Mouse (Mus musculus): ENCODE measurements around the gene Ywhah.
A peak's percentile ranks its signal among the peaks of the same experiment; 100 is the strongest.
"Not testable (repeated sequence)": the region's sequence is repeated elsewhere in the genome, so short reads cannot be mapped to it uniquely, and the experiment has no call there.

Gene Ywhah

GRCm38 (mm10) chr5:33011132-33012106 lies 7.2 kb upstream of the Ywhah start:
- DNase-seq (ENCODE audit: low read depth), result no peak

GRCm38 (mm10) chr5:33014096-33014495 lies 4.5 kb upstream of the Ywhah start:
- DNase-seq (ENCODE audit: low read depth), result no peak

DNA sequence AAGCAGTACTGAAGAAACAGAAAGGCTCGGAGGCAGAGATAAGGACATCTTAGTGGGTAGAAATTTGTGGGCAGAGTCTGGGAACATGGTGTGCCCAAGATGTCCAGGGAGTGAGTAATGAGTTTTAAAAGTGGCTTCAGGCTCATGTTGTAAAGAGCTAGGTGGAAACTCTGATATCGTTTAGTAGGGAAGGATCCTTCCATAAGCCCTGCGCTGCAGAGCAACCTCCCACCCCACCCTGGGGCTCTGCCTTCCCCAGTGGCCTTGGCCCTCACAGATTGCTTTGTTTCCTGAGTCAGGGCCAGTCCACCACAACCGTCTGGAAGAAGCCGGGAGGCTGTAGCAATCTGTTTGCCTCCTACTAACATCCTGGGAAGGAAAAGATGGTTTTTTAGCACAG lies 3.0 kb upstream of the Ywhah start:
- no peak for DNase-seq (ENCODE audit: low read depth)

- no peak for DNase-seq (ENCODE audit: low read depth)
Observed at GRCm38 (mm10) chr5:33018189-33018560, 441 bp upstream of the Ywhah start.

- DNase-seq (ENCODE audit: low read depth), result no peak
Observed at GRCm38 (mm10) chr5:33019426-33019821, 808 bp downstream of the Ywhah start.

DNA sequence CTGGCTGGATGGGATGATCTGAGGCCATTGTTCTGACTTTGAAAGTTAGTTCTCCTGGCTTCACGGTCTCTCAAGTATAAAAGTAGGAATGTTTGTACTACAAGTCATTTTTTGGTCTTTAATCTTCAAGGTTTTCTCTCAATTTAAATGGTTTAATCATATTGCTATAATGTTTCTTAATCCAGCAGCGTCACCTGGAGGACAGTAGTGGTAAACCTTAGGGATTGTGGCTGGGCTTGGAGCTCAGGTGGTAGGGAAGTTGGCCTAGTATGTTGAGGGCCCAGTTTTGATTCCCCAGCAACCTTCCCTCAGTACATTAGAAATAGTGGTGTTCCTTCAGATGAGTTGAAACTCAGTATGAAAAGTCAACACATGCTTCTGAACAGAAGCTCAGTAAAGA lies 3.0 kb downstream of the Ywhah start:
- peak; percentile 77 for DNase-seq (ENCODE audit: low read depth)

DNA sequence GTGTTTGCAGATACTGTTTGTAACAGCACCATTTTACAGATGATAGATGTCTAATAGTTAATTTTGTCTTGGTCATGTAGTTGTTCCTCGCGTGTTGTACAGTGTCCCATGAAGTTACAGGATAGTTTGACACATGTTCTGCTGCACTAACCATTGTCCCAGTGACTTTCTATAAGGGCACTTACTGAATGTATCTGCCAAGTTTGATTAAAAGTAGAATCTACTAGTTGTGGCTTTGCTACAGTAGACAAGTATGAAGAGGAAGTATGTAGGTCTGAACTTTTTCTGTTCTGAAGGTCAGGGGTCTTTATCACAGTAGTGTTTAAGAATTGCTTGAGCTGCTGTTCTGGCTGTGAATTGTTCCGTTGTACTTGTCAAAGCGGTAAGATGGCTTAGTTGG lies 4.7 kb downstream of the Ywhah start:
- DNase-seq (ENCODE audit: low read depth), result no peak

DNA sequence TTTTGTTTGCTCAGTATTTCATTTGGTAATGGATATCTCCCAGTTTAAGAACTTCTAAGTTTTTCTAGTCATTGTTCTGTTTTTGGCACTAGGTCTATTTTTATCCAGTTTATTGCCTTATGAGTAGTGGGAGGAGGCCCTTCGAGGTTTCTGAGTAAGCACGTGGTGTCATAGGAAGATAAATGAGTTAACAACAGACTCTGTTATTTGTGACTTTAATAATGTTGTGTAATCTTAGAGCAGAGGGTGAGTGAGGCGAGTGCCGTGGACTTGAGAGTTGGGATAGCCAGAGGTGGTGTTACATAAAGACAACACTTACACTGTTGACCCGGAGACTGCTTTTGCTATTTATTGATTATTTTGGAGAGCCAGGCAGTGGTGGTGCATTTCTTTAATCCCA lies 5.9 kb downstream of the Ywhah start:
- DNase-seq (ENCODE audit: low read depth), result no peak

DNA sequence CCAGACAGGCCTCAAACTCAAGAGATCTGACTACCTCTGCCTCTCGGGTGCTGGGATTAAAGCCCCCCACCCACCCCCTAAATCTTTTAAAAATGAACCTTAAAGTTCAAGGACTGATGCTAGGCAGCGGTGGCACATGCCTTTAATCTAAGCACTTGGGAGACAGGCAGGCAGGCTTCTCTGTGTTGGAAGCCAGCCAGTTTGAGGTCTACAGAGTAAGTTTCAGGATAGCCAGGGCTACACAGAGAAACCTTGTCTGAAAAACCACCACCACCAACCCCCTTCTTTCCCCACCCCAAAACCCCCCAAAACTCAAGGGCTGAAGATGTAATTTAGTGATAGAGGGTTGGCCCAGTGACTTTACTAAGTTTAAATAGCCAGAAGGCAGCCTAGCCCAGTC lies 10.0 kb downstream of the Ywhah start:
- no peak for DNase-seq (ENCODE audit: low read depth)

DNA sequence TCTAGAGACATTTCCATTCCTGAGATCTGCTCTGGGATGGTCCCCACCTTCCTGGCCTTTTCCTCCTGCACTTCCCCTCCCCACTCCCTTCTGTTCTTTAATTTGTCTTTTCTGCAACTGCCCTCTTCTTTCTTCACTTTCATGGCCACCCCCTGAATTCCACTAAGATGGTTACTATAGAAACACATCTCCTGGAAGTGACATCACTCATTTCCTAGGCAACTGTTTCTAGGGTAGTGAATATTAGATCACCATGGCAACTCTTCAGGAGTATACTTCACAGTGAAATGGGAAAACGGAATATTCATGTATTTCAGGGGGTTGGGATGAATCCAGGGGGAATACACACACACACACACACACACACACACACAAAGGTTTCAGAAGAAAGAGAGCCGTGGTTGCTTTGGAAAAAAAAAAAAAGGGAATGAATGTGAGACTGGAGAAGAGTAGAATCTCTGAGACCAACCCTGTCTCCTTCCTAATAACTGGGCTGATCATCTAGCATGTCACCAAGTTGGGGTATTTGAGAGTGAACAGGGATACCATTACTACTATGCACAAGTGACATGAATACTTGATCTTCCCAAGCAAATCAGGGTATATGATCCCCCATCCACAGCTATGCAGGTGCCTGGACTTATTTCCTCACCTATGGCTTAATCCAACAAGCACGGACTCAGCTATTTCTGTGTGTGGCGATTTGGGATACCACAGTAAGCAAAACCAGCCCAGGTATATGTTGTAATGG lies 12.0 kb downstream of the Ywhah start:
- DNase-seq (ENCODE audit: low read depth), result no peak

GRCm38 (mm10) chr5:33032036-33032773 lies 13.6 kb downstream of the Ywhah start:
- no peak for DNase-seq (ENCODE audit: low read depth)

- DNase-seq (ENCODE audit: low read depth), result peak; percentile 90
Observed at GRCm38 (mm10) chr5:33033121-33033520, 14.5 kb downstream of the Ywhah start.

DNA sequence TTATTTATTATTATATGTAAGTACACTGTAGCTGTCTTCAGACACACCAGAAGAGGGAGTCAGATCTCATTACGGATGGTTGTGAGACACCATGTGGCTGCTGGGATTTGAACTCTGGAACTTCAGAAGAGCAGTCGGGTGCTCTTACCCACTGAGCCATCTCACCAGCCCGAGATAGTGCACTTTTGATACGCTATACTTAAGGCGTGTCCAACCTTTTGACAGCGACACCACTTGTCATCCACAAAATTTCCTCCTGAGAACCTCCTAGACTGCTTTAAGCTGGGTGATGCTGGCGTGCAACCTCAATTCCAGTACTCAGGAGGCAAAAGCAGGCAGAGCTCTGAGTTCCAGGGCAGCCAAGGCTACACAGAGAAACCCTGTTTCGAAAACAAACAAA lies 15.0 kb downstream of the Ywhah start:
- not testable (repeated sequence) for DNase-seq (ENCODE audit: low read depth)

DNA sequence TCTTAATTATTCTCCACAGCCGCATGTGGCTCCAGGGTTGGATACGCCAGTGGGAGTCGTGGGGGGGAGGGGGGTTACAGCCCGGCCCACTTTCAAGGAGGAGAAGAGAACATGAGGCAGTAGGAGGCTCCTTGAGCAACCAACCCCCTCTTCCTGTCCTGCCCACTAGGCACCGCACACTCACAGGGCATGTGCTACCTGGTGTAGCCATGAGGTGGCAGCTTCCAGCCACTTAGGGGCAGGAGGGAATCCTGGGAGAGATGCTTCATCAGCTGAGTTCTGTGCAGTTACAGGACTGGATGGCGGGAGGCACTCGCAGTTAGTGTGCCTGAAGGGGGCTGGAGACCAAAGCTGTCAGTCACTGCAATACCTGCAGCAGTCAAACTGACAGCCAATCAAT lies 15.5 kb downstream of the Ywhah start:
- DNase-seq (ENCODE audit: low read depth), result peak; percentile 67

DNA sequence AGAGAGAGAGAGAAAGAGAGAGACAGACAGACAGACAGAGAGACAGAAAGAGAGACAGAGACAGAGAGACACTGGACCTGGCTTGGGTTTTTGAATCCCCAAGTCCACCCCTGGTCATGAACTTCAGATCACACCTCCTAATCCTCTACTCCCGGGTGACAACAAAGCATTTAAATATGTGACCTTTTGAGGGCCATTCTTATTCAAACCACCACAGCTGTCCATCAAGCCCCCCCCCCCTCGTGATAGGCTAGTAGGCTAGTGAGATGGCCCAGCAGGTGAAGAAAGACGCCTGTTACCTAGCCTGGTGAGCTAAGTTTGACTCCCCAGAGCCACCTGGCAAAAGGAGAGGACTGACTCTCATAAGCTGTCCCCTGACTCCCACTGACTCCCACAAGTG lies 16.3 kb downstream of the Ywhah start:
- DNase-seq (ENCODE audit: low read depth), result no peak

DNA sequence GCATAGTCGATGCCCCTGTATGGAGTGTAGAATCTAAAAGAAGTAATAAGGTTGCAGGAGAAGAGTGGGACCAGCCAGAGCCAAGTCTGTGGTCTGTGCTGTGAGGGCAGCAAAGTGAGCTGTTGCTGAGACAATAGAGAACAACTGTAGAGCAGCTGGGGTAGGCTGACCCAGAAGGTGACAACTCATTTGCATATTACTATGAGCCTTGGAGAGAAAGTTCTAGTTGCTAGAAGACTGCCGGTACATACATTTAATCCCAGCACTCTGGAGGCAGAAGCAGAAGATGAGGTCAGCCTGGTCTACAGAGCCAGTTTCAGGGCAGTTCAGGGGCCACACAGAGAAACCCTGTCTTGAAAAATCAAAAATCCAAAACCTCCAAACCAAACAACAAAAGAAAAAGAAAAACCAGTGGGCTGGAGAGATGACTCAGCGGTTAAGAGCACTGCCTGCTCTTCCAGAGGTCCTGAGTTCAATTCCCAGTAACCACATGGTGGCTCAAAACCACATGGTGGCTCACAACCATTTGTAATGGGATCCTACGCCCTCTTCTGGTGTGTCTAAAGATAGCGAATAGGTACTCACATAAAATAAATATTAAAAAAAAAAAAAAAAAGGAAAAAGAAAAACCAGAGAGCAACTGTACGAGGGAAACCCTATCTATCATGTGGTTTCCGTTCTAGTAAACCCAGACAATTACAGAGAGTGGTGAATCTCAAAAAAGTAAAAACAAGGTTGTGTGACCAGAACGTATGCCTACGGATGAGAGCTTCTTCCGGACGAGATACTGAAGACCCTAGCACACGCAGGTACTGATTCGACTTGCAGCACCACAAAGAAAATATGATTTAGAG lies 20.3 kb downstream of the Ywhah start:
- DNase-seq (ENCODE audit: low read depth), result no peak

DNA sequence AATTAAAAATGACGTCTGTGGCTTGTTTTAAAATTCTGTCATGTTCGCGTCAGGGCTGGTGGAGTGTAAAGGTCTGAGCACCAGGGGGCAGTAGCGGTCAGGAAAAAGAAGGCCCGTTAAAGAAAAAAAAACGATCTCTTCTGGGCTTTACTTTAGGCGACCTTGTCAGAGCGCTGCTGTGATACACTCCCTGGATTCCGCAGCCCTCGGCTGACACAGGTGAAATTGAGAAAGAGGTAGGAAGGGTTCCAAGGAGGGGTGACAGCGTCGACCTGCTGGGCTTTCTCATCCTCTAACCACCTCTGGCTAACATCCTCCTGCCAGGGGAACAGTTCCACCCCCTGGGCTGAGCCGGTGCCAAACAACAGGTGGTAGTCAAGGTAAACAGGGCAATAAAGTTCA lies 20.9 kb downstream of the Ywhah start:
- peak; percentile 91 for DNase-seq (ENCODE audit: low read depth)

DNA sequence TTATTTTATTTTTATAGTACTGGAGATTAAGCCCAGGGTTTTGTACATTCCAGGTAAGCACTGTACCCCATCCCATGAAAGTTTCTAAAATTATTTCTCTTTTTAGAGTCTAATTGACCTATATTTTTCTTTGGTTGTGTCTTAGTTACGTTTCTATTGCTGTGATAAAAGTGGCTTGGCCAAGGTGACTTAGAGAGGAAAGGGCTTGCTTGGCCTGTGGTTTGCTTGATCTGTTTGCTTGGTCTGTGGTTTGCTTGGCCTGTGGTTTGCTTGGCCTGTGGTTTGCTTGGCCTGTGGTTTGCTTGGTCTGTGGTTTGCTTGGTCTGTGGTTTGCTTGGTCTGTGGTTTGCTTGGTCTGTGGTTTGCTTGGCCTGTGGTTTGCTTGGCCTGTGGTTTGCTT lies 22.1 kb downstream of the Ywhah start:
- DNase-seq (ENCODE audit: low read depth), result not testable (repeated sequence)

DNA sequence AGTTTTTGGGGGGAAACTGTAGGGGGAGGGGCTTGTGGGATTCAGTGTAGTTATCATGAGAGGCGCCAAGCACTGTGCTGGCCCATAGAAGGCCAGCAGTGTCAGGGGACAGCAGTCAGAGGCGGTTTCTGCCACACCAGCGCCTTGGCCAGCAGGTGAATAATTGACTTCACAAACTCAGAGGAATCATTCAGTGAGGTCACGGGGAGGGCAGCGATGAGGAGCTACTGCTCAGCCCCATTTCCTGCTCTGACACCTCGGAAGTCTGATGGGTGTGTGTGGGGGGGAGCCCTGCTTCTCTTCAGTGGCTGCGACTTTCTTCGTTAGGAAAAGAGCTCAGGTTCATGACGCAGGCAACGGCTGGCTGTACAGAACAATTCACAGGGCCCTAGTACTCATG lies 24.8 kb downstream of the Ywhah start:
- peak; percentile 59 for DNase-seq (ENCODE audit: low read depth)

GRCm38 (mm10) chr5:33044636-33045315 lies 26.2 kb downstream of the Ywhah start:
- DNase-seq (ENCODE audit: low read depth), result no peak

DNA sequence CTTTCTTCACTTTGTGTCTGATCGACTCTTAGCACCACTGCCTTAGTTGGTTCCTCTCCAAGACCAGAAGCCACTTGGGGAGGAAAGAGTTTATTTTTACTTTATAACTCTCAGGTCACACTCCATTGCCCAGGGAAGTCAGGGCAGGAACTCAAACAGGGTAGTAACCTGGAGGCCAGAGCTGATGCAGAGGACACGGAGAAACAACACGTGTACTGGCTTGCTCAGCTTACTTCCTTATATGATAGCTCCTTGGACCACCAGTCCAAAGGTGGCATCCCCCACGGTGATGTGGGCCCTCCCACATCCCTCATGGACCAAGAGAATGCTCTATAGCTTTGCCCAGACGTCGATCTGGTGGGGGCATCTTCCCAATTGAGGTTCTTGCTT lies 26.7 kb downstream of the Ywhah start:
- DNase-seq (ENCODE audit: low read depth), result no peak

Measured in induced T-regulatory cell, adult 2 months (primary cell).